In genomic region chr12:25097210-25098160, GRCm38 (mm10) we compare ENCODE assay signal across 7 mouse cellular contexts. TPM values are rescaled to one million over a fixed set of nuclear protein-coding genes. Genes with fewer than 3 reads are reported as not detected.
DNase-seq lines count a peak whose midpoint lies in the region; ATAC-seq and TF ChIP-seq lines count a peak whose summit lies in the region.

No protein-coding gene starts in this region.

- H3K36me3 ChIP-seq in C2C12 (ENCODE audit: control insufficient read depth, insufficient read depth): peaks cover 18% of the 10 kb centered on the region
- H3K36me3 ChIP-seq in heart, postnatal 0 days (replicated peaks; ENCODE audit: control insufficient read depth, insufficient read depth, low read length): no peaks in the 10 kb centered on the region
- no peaks in the 10 kb centered on the region for H3K36me3 ChIP-seq in small intestine, adult 2 months (ENCODE audit: control insufficient read depth, insufficient read depth, low read length)

- TF ChIP-seq CTCF in C2C12 (IDR thresholded peaks at IDR 0.05; ENCODE audit: control insufficient read depth, insufficient read depth, insufficient read length): no peak
- TF ChIP-seq CTCF in heart, postnatal 0 days (IDR thresholded peaks at IDR 0.05; ENCODE audit: low read depth): no peak
- no peak for TF ChIP-seq CTCF in small intestine, adult 2 months (IDR thresholded peaks at IDR 0.05; ENCODE audit: extremely low read depth, insufficient read length, insufficient replicate concordance, low read depth, low read length)

- peaks cover 23% of the 10 kb centered on the region for H3K79me3 ChIP-seq in C2C12 (ENCODE audit: low read depth)

- H3K9ac ChIP-seq in heart, postnatal 0 days (replicated peaks; ENCODE audit: low read depth, low read length): peak overlapping the region; percentile 56; the same call in 1 of the 2 replicates

- H3ac ChIP-seq in C2C12 (ENCODE audit: control insufficient read depth, insufficient read length, low read depth): peak overlapping the region; percentile 31

- TF ChIP-seq EP300 in heart, postnatal 0 days (IDR thresholded peaks at IDR 0.05; ENCODE audit: low read depth): no peak

- peak overlapping the region; percentile 76 for H3K4me2 ChIP-seq in heart, postnatal 0 days (ENCODE audit: low read depth, low read length)

- 20% methylated on average over 28 of the region's 28 CpGs for WGBS in heart, postnatal 0 days
- 8% methylated on average over 28 of the region's 28 CpGs for WGBS in small intestine, adult 2 months

- peak overlapping the region; percentile 26 for H3K4me3 ChIP-seq in C2C12 (ENCODE audit: insufficient read depth, poor library complexity, severe bottlenecking)
- H3K4me3 ChIP-seq in heart, postnatal 0 days (ENCODE audit: low read depth, low read length): peak overlapping the region; percentile 53
- peak overlapping the region; percentile 74 for H3K4me3 ChIP-seq in small intestine, adult 2 months (ENCODE audit: low read depth, low read length)

- peak; percentile 51 for DNase-seq in MN1 (ENCODE audit: low spot score)
- peak; percentile 78 for DNase-seq in embryo, embryonic 9.5 days (ENCODE audit: extremely low spot score)
- DNase-seq in heart, postnatal 0 days (ENCODE audit: low spot score): peak; percentile 15
- DNase-seq in kidney, postnatal 14 days: peak; percentile 88
- DNase-seq in lung, postnatal 14 days: peak; percentile 26

- ATAC-seq in heart, postnatal 0 days (ENCODE audit: insufficient read depth, low read depth): no peak

- H3K27ac ChIP-seq in heart, postnatal 0 days (ENCODE audit: low read depth): peak overlapping the region; percentile 95
- peak overlapping the region; percentile 98 for H3K27ac ChIP-seq in small intestine, adult 2 months (ENCODE audit: insufficient read depth, low read depth, low read length)

- TF ChIP-seq POLR2A in small intestine, adult 2 months (IDR thresholded peaks at IDR 0.05; ENCODE audit: low read depth, low read length): peak; percentile 42; the same call in 1 of the 2 replicates

- no peaks in the 10 kb centered on the region for H3K9me3 ChIP-seq in heart, postnatal 0 days (replicated peaks; ENCODE audit: control insufficient read depth, low read length)

- peaks cover 31% of the 10 kb centered on the region for H3K79me2 ChIP-seq in C2C12 (ENCODE audit: control insufficient read depth, insufficient read depth)

- peaks cover 34% of the 10 kb centered on the region for H3K4me1 ChIP-seq in heart, postnatal 0 days (ENCODE audit: control insufficient read depth, insufficient read depth)
- H3K4me1 ChIP-seq in small intestine, adult 2 months (ENCODE audit: control insufficient read depth, insufficient read depth, insufficient read length, low read length): peaks cover 20% of the 10 kb centered on the region

- H3K27me3 ChIP-seq in C2C12 (ENCODE audit: control insufficient read depth, insufficient read depth, insufficient read length): no peaks in the 10 kb centered on the region
- no peaks in the 10 kb centered on the region for H3K27me3 ChIP-seq in heart, postnatal 0 days (ENCODE audit: control insufficient read depth, insufficient read depth, low read length)
- H3K27me3 ChIP-seq in small intestine, adult 2 months (ENCODE audit: control insufficient read depth, insufficient read depth, low read length): no peaks in the 10 kb centered on the region

TF ChIP-seq in C2C12, 6 proteins besides CTCF, POLR2A, EP300 and RAD21:
- TF ChIP-seq MAX (IDR thresholded peaks at IDR 0.05): peak; percentile 86
- peak; percentile 52 for TF ChIP-seq CEBPB (IDR thresholded peaks at IDR 0.05; ENCODE audit: low read depth)
- no peak for TF ChIP-seq MYOG (IDR thresholded peaks at IDR 0.05; ENCODE audit: control insufficient read depth, extremely low read depth, insufficient read length)
- TF ChIP-seq MYOD1 (IDR thresholded peaks at IDR 0.05; ENCODE audit: control insufficient read depth, insufficient read length, low read depth): no peak
- TF ChIP-seq FOSL1 (IDR thresholded peaks at IDR 0.05; ENCODE audit: insufficient read depth, low read length, poor library complexity, severe bottlenecking): no peak
- peak; percentile 81 for TF ChIP-seq USF1 (IDR thresholded peaks at IDR 0.05; ENCODE audit: low read depth)

RNA-seq across cellular contexts. Expression of gene Id2, which starts 0.5 kb away (rescaled TPM):
- 68.1 TPM for polyA plus RNA-seq in C2C12 (2012; fragmentation: generic; extraction: Trizol)
- total RNA-seq in heart, postnatal 0 days (2014; rRNA removed; ENCODE audit: low replicate concordance): 57.7 and 83.7 TPM in 2 replicates
- polyA plus RNA-seq in heart, postnatal 0 days (2015; fragmentation: Nextera tagmentation; extraction: Ambion mirVana): 131 and 136 TPM in 2 replicates
- 42.1 and 88.2 TPM in 2 replicates for polyA plus RNA-seq in small intestine, adult 2 months (2012; rRNA removed)

Comparison
In these comparisons a context has a peak if more than half of its experiments do, and no peak if none do; other contexts are left out.
1. DNase-seq: peak in every context shown above with its lines; median percentile 88 in kidney, postnatal 14 days; 78 in embryo, embryonic 9.5 days; 51 in MN1; 26 in lung, postnatal 14 days; 15 in heart, postnatal 0 days.